Mouse (Mus musculus) CD4-positive, CD25-positive, alpha-beta regulatory T cell, adult 4 months (primary cell): ENCODE results near the gene Lemd2. TPM values are rescaled to one million over a fixed set of nuclear protein-coding genes. Genes with fewer than 3 reads are reported as not detected.

ENCODE experiments used
- ATAC-seq: one replicate; pipeline ENCODE4 v1.8.0; 2017
- polyA plus RNA-seq, 2 experiments: library from polyadenylated mRNA; unstranded; fragments of 100-300 nt; shearing (Covaris generic); gene quantifications; one replicate each; pipeline ENCODE4 v1.2.1; 2017

Gene Lemd2
- polyA plus RNA-seq, 2 experiments from 2014 or later, result 10.7 to 11.4 TPM

- ATAC-seq, result no peak
Observed at GRCm38 (mm10) chr17:27154256-27154655, 50.0 kb downstream of the Lemd2 start.

GRCm38 (mm10) chr17:27153773-27154193 lies 50.5 kb downstream of the Lemd2 start:
- no peak for ATAC-seq

- no peak for ATAC-seq
Observed at GRCm38 (mm10) chr17:27152976-27153723, 51.1 kb downstream of the Lemd2 start.

- ATAC-seq, result no peak
Observed at GRCm38 (mm10) chr17:27151411-27151810, 52.9 kb downstream of the Lemd2 start.

- ATAC-seq, result no peak
Observed at GRCm38 (mm10) chr17:27150871-27151270, 53.4 kb downstream of the Lemd2 start.

- ATAC-seq, result no peak
Observed at GRCm38 (mm10) chr17:27146323-27146923, 57.8 kb downstream of the Lemd2 start.

GRCm38 (mm10) chr17:27144152-27144551 lies 60.1 kb downstream of the Lemd2 start:
- ATAC-seq, result no peak

- no peak for ATAC-seq
Observed at GRCm38 (mm10) chr17:27141971-27142450, 62.3 kb downstream of the Lemd2 start.

- no peak for ATAC-seq
Observed at GRCm38 (mm10) chr17:27140262-27140661, 64.0 kb downstream of the Lemd2 start.

Other genes with a start within 250 kb of the Lemd2 start
- gene Zbtb9, start 231.3 kb downstream of the Lemd2 start, polyA plus RNA-seq, result 10 to 100 TPM; 11.5 to 15.6 TPM
- 1 to 10 TPM; 3.2 to 4.8 TPM for gene Bak1, start 175.5 kb downstream of the Lemd2 start, polyA plus RNA-seq
- 1 to 10 TPM; 8.2 to 8.6 TPM for gene Itpr3, start 147.2 kb downstream of the Lemd2 start, polyA plus RNA-seq
- gene Uqcc2, start 70.6 kb downstream of the Lemd2 start, polyA plus RNA-seq, result 100 to 1,000 TPM; 110 to 129 TPM
- not detected for gene Ip6k3, start 36.7 kb downstream of the Lemd2 start, polyA plus RNA-seq